Mouse (Mus musculus) embryonic facial prominence, embryonic 10.5 days (tissue): ENCODE results near the gene Clstn1. TPM values are rescaled to one million over a fixed set of nuclear protein-coding genes. Genes with fewer than 3 reads are reported as not detected.

ENCODE experiments used
- DNase-seq: peaks from one replicate; pipeline ENCODE4 v3.0.0-alpha.2; 2017; ENCODE audit warnings: low spot score
- H3K27ac ChIP-seq: fragments of 300-500 bp; sonication (generic); replicated peaks from 2 replicates; pipeline ENCODE4 v1.5.1; 2016; ENCODE audit warnings: mild to moderate bottlenecking
- H3K27me3 ChIP-seq: fragments of 300-500 bp; sonication (generic); replicated peaks from 2 replicates; pipeline ENCODE4 v1.6.1; 2016; ENCODE audit warnings: low read depth, mild to moderate bottlenecking; ENCODE audit not compliant: poor library complexity, severe bottlenecking
- H3K36me3 ChIP-seq: fragments of 300-500 bp; sonication (generic); replicated peaks from 2 replicates; pipeline ENCODE4 v1.6.1; 2016; ENCODE audit warnings: mild to moderate bottlenecking, moderate library complexity
- H3K4me1 ChIP-seq: fragments of 300-500 bp; sonication (generic); 2 replicates; pipeline ENCODE4 v1.6.1; 2016
- H3K4me3 ChIP-seq: fragments of 300-500 bp; sonication (generic); 2 replicates; pipeline ENCODE4 v1.5.1; 2016; ENCODE audit warnings: mild to moderate bottlenecking, moderate library complexity
- H3K9me3 ChIP-seq: fragments of 300-500 bp; sonication (generic); 2 replicates; pipeline ENCODE4 v1.6.1; 2016; ENCODE audit warnings: mild to moderate bottlenecking
- WGBS: fragments of 180-500 bp; shearing (Covaris S2); methylation state at CpG from one replicate; pipeline ENCODE4 v1.1.7; 2016; 5-methylcytosine and 5-hydroxymethylcytosine counted together
- polyA plus RNA-seq: library from polyadenylated mRNA; unstranded; fragments of >200 nt; fragmentation: Nextera tagmentation; extraction: Ambion mirVana; gene quantifications from 2 replicates; pipeline ENCODE4 v1.2.1, GENCODE M21; 2016

Clstn1 gene
- polyA plus RNA-seq, 1 experiment from 2014 or later, result 39.6 TPM

GRCm38 (mm10) chr4:149570498-149570863 is 15.8 kb upstream of the Clstn1 start:
- peaks cover 28% of the 10 kb centered on the region for H3K27me3 ChIP-seq
- H3K4me3 ChIP-seq, result no peak overlapping the region
- peaks cover 14% of the 10 kb centered on the region for H3K36me3 ChIP-seq
- 84% methylated on average over 4 of the region's 4 CpGs for WGBS
- DNase-seq, result no peak
- H3K9me3 ChIP-seq, result no peaks in the 10 kb centered on the region
- H3K27ac ChIP-seq, result peak overlapping the region; percentile 30; the same call in 1 of the 2 replicates
- H3K4me1 ChIP-seq, result peaks cover 67% of the 10 kb centered on the region

- DNase-seq, result no peak
- peaks cover 69% of the 10 kb centered on the region for H3K4me1 ChIP-seq
- H3K9me3 ChIP-seq, result no peaks in the 10 kb centered on the region
- peaks cover 7% of the 10 kb centered on the region for H3K36me3 ChIP-seq
- no peak overlapping the region for H3K4me3 ChIP-seq
- peaks cover 29% of the 10 kb centered on the region for H3K27me3 ChIP-seq
- WGBS, result 80% methylated on average over 5 of the region's 5 CpGs
- H3K27ac ChIP-seq, result 0 out of 2 replicates have a peak overlapping the region, but pooled peaks have one; percentile 0
Observed at GRCm38 (mm10) chr4:149571209-149571608, 15.1 kb upstream of the Clstn1 start.

GRCm38 (mm10) chr4:149571651-149572149 is 14.6 kb upstream of the Clstn1 start:
- no peak for DNase-seq
- Histone ChIP-seq H3K27me3 (peaks cover 33% of the 10 kb centered on the region), H3K4me3 (no peak overlapping the region), H3K9me3 (no peaks in the 10 kb centered on the region), H3K36me3 (peaks cover 2% of the 10 kb centered on the region; the same call in 1 of the 2 replicates), H3K4me1 (peaks cover 74% of the 10 kb centered on the region), H3K27ac (peak overlapping the region; percentile 52)
- WGBS, result 55% methylated on average over 8 of the region's 8 CpGs

- no peak for DNase-seq
- Histone ChIP-seq H3K4me3 (no peak overlapping the region), H3K27ac (peak overlapping the region; percentile 40; the same call in 1 of the 2 replicates), H3K36me3 (no peaks in the 10 kb centered on the region), H3K27me3 (peaks cover 40% of the 10 kb centered on the region), H3K4me1 (peaks cover 74% of the 10 kb centered on the region), H3K9me3 (no peaks in the 10 kb centered on the region)
- WGBS, result 23% methylated on average over 6 of the region's 9 CpGs
Observed at GRCm38 (mm10) chr4:149572446-149572845, 13.8 kb upstream of the Clstn1 start.

- peaks cover 41% of the 10 kb centered on the region for H3K27me3 ChIP-seq
- DNase-seq, result no peak
- no peaks in the 10 kb centered on the region for H3K9me3 ChIP-seq
- peaks cover 70% of the 10 kb centered on the region for H3K4me1 ChIP-seq
- H3K36me3 ChIP-seq, result no peaks in the 10 kb centered on the region
- 50% methylated on average over 8 of the region's 8 CpGs for WGBS
- H3K4me3 ChIP-seq, result no peak overlapping the region
- peak overlapping the region; percentile 40; the same call in 1 of the 2 replicates for H3K27ac ChIP-seq
Observed at GRCm38 (mm10) chr4:149572851-149573250, 13.4 kb upstream of the Clstn1 start.

GRCm38 (mm10) chr4:149574391-149574821 is 11.9 kb upstream of the Clstn1 start:
- peaks cover 62% of the 10 kb centered on the region for H3K4me1 ChIP-seq
- no peaks in the 10 kb centered on the region for H3K9me3 ChIP-seq
- no peak for DNase-seq
- H3K36me3 ChIP-seq, result no peaks in the 10 kb centered on the region
- peaks cover 57% of the 10 kb centered on the region for H3K27me3 ChIP-seq
- H3K27ac ChIP-seq, result no peak overlapping the region
- WGBS, result 75% methylated on average over 14 of the region's 14 CpGs
- no peak overlapping the region for H3K4me3 ChIP-seq

GRCm38 (mm10) chr4:149576061-149576460 is 10.2 kb upstream of the Clstn1 start:
- WGBS, result 76% methylated on average over 9 of the region's 9 CpGs
- Histone ChIP-seq H3K36me3 (no peaks in the 10 kb centered on the region), H3K4me1 (peaks cover 48% of the 10 kb centered on the region), H3K9me3 (no peaks in the 10 kb centered on the region), H3K4me3 (no peak overlapping the region), H3K27me3 (peaks cover 65% of the 10 kb centered on the region), H3K27ac (no peak overlapping the region)
- DNase-seq, result no peak

GRCm38 (mm10) chr4:149576993-149577548 is 9.2 kb upstream of the Clstn1 start:
- H3K9me3 ChIP-seq, result no peaks in the 10 kb centered on the region
- no peaks in the 10 kb centered on the region for H3K36me3 ChIP-seq
- no peak overlapping the region for H3K4me3 ChIP-seq
- H3K4me1 ChIP-seq, result peaks cover 38% of the 10 kb centered on the region
- 13% methylated on average over 4 of the region's 4 CpGs for WGBS
- DNase-seq, result no peak
- H3K27me3 ChIP-seq, result peaks cover 68% of the 10 kb centered on the region
- H3K27ac ChIP-seq, result peak overlapping the region; percentile 31

- no peak for DNase-seq
- 81% methylated on average over 13 of the region's 13 CpGs for WGBS
- Histone ChIP-seq H3K4me3 (no peak overlapping the region), H3K4me1 (peaks cover 27% of the 10 kb centered on the region), H3K27me3 (peaks cover 67% of the 10 kb centered on the region), H3K36me3 (no peaks in the 10 kb centered on the region), H3K27ac (no peak overlapping the region), H3K9me3 (no peaks in the 10 kb centered on the region)
Observed at GRCm38 (mm10) chr4:149578085-149578681, 8.1 kb upstream of the Clstn1 start.

GRCm38 (mm10) chr4:149578831-149579230 is 7.4 kb upstream of the Clstn1 start:
- Histone ChIP-seq H3K27me3 (peaks cover 64% of the 10 kb centered on the region), H3K9me3 (no peaks in the 10 kb centered on the region), H3K36me3 (no peaks in the 10 kb centered on the region), H3K4me3 (no peak overlapping the region), H3K4me1 (peaks cover 27% of the 10 kb centered on the region), H3K27ac (no peak overlapping the region)
- DNase-seq, result no peak
- WGBS, result 44% methylated on average over 7 of the region's 7 CpGs

GRCm38 (mm10) chr4:149585236-149585635 is 1.0 kb upstream of the Clstn1 start:
- peaks cover 77% of the 10 kb centered on the region for H3K27me3 ChIP-seq
- DNase-seq, result no peak
- peak overlapping the region; percentile 95; the same call in 1 of the 2 replicates for H3K4me3 ChIP-seq
- H3K36me3 ChIP-seq, result no peaks in the 10 kb centered on the region
- H3K27ac ChIP-seq, result no peak overlapping the region
- no peaks in the 10 kb centered on the region for H3K9me3 ChIP-seq
- peaks cover 26% of the 10 kb centered on the region for H3K4me1 ChIP-seq
- 77% methylated on average over 8 of the region's 8 CpGs for WGBS

- H3K9me3 ChIP-seq, result peaks cover 4% of the 10 kb centered on the region; the same call in 1 of the 2 replicates
- peaks cover 62% of the 10 kb centered on the region for H3K27me3 ChIP-seq
- peak overlapping the region; percentile 93 for H3K27ac ChIP-seq
- DNase-seq, result no peak
- peaks cover 26% of the 10 kb centered on the region for H3K4me1 ChIP-seq
- under 1% methylated on average over 72 of the region's 72 CpGs for WGBS
- H3K36me3 ChIP-seq, result peaks cover 7% of the 10 kb centered on the region; the same call in 1 of the 2 replicates
- peak overlapping the region; percentile 95 for H3K4me3 ChIP-seq
Observed at GRCm38 (mm10) chr4:149586783-149587595, 721 bp downstream of the Clstn1 start.
